27 mouse cellular contexts compared by ENCODE assay signal in genomic region chr2:3675481-3675880, GRCm38 (mm10).
"Had no signal": no experiment of that assay in that cellular context is flagged by ENCODE, and none has a peak within 500 bp of the region (broad histone marks: within the 10 kb centered on the region; RNA-seq: fewer than 3 reads in every experiment).

No protein-coding gene starts in this region.

- H3K4me3 ChIP-seq: heart, adult 2 months; heart, embryonic 13.5 days; heart, embryonic 15.5 days; hindbrain, embryonic 13.5 days; hindbrain, embryonic 15.5 days; intestine, embryonic 15.5 days; layer of hippocampus, adult 2 months; left cerebral cortex, adult 2 months; limb, embryonic 10.5 days; limb, embryonic 12.5 days; liver, embryonic 13.5 days; liver, embryonic 15.5 days had no signal

- H3K4me1 ChIP-seq: heart, embryonic 13.5 days; heart, embryonic 15.5 days; hindbrain, embryonic 13.5 days; hindbrain, embryonic 15.5 days; intestine, embryonic 15.5 days; limb, embryonic 10.5 days; limb, embryonic 12.5 days; liver, embryonic 13.5 days; liver, embryonic 15.5 days had no signal

- DNase-seq: gastrocnemius, postnatal 14 days; gastrocnemius, postnatal 36 days; heart, adult 11 months; heart, adult 2 months; heart, postnatal 14 days; heart, postnatal 36 days; kidney, adult 18-20 months; kidney, adult 8-10 months; kidney, postnatal 10 days; kidney, postnatal 25 days; kidney, postnatal 4 days; liver; liver, embryonic 13.5 days; liver, postnatal 0 days had no signal

- H3K36me3 ChIP-seq: heart, embryonic 13.5 days; heart, embryonic 15.5 days; hindbrain, embryonic 13.5 days; hindbrain, embryonic 15.5 days; intestine, embryonic 15.5 days; limb, embryonic 10.5 days; limb, embryonic 12.5 days; liver, embryonic 13.5 days; liver, embryonic 15.5 days had no signal

- H3K27me3 ChIP-seq: heart, embryonic 13.5 days; heart, embryonic 15.5 days; hindbrain, embryonic 13.5 days; hindbrain, embryonic 15.5 days; intestine, embryonic 15.5 days; limb, embryonic 12.5 days; liver, embryonic 13.5 days had no signal

- H3K27ac ChIP-seq: heart, adult 2 months; heart, embryonic 13.5 days; heart, embryonic 15.5 days; hindbrain, embryonic 13.5 days; hindbrain, embryonic 15.5 days; intestine, embryonic 15.5 days; layer of hippocampus, adult 2 months; left cerebral cortex, adult 2 months; limb, embryonic 10.5 days; limb, embryonic 12.5 days; liver, embryonic 13.5 days; liver, embryonic 15.5 days had no signal

- ATAC-seq: inflammation-experienced regulatory T-cells, adult 6 months; intestine, embryonic 15.5 days; intestine, postnatal 0 days; liver, postnatal 0 days had no signal

- H3K9ac ChIP-seq: heart, embryonic 13.5 days; heart, embryonic 15.5 days; hindbrain, embryonic 13.5 days; hindbrain, embryonic 15.5 days; intestine, embryonic 15.5 days; limb, embryonic 12.5 days; liver, embryonic 13.5 days; liver, embryonic 15.5 days; liver, postnatal 0 days had no signal

- H3K9me3 ChIP-seq: heart, embryonic 13.5 days; heart, embryonic 15.5 days; hindbrain, embryonic 13.5 days; hindbrain, embryonic 15.5 days; intestine, embryonic 15.5 days; limb, embryonic 10.5 days; limb, embryonic 12.5 days; liver, embryonic 13.5 days; liver, embryonic 15.5 days had no signal

- H3K4me2 ChIP-seq: heart, embryonic 11.5 days; heart, embryonic 13.5 days; heart, embryonic 15.5 days; hindbrain, embryonic 13.5 days; hindbrain, embryonic 15.5 days; intestine, embryonic 15.5 days; limb, embryonic 12.5 days; liver, embryonic 13.5 days; liver, embryonic 15.5 days had no signal
